Mouse (Mus musculus) v-Abl transformed pro-B cells (cell line): ENCODE results near the gene Gjd3.

Source experiments
- in situ Hi-C, 2 experiments: fragments of 400-800 bp; cut with MboI; formaldehyde crosslinking; loops; one replicate each; pipeline ENCODE4 v1.15.1; 2025; ENCODE audit not compliant: unreplicated experiment in 2 of 2

Gjd3 gene

GRCm38 (mm10) chr11:98981997-98982772 lies 631 bp downstream of the Gjd3 start:
- in situ Hi-C loops = loop anchor here (25.0 kb wide), 1 partner anchor 1305 kb away; no protein-coding TSS in a partner anchor

- in situ Hi-C loops = loop anchor here (25.0 kb wide), 1 partner anchor 1306 kb away; no protein-coding TSS in a partner anchor
These were observed 1.4 kb downstream of the Gjd3 start for GRCm38 (mm10) chr11:98981289-98981996.

DNA sequence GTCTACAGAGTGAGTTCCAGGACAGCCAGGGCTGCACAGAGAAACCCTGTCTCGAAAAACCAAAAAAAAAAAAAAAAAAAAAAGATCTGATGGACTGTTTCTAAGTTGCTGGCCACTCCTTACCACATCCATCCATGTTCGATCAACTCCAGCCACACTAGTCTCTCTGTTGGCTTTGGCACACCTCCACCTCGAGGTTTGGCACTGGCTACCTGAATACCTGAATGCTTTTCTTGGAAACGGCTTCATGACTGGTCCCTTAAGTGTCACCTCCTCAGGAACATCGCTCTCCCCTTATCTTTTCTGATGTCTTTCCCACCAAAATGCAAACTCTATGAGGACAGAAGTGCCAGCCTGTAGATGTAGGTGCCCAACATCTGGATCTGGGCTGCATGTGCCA lies 3.5 kb downstream of the Gjd3 start:
- in situ Hi-C loops = loop anchor here (5.0 to 25.0 kb wide), 6 partner anchors 53 to 1308 kb away; no protein-coding TSS in a partner anchor

GRCm38 (mm10) chr11:98978526-98979148 lies 4.2 kb downstream of the Gjd3 start:
- in situ Hi-C loops = loop anchor here (5.0 to 25.0 kb wide), 6 partner anchors 54 to 1309 kb away; no protein-coding TSS in a partner anchor

- in situ Hi-C loops = loop anchor here (5.0 to 25.0 kb wide), 8 partner anchors 38 to 1312 kb away; partner anchors contain the start of gene Rara (in 1 of the 2)
These were observed 7.7 kb downstream of the Gjd3 start for GRCm38 (mm10) chr11:98974871-98975719.

GRCm38 (mm10) chr11:98974213-98974612 lies 8.6 kb downstream of the Gjd3 start:
- in situ Hi-C loops = loop anchor here (5.0 to 10.0 kb wide), 3 partner anchors 37 to 491 kb away; partner anchors contain the start of gene Rara (in 1 of the 2)

GRCm38 (mm10) chr11:98973584-98973983 lies 9.2 kb downstream of the Gjd3 start:
- in situ Hi-C loops = loop anchor here (5.0 to 10.0 kb wide), 3 partner anchors 36 to 491 kb away; partner anchors contain the start of gene Rara (in 1 of the 2)

DNA sequence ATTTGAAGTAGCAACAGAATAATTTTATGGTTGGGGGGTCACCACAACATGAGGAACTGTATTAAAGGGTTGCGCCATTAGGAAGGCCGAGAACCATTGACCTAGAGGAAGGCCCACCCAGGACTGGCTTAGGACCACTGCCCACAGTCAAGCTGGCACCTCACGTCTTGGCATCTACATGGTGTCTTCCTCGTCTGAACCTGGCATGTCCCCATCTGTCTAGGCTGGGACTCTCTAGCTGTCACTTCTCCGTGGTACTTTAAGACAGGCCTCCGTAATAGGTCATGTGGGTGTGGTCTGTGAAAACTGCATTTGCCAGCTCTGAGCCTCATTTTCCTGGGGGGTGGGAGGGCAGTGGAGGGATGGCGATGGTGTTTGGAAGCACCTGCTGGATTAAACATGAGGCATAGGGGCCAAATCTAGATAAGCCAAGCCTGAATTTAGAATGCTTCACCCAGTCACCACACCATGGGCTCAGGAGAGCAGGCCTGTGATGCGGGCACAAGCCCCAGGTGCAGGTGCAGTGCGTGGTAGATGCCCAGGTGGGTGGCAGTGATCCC lies 9.9 kb downstream of the Gjd3 start:
- in situ Hi-C loops = loop anchor here (5.0 to 10.0 kb wide), 3 partner anchors 36 to 492 kb away; partner anchors contain the start of gene Rara (in 1 of the 2)

DNA sequence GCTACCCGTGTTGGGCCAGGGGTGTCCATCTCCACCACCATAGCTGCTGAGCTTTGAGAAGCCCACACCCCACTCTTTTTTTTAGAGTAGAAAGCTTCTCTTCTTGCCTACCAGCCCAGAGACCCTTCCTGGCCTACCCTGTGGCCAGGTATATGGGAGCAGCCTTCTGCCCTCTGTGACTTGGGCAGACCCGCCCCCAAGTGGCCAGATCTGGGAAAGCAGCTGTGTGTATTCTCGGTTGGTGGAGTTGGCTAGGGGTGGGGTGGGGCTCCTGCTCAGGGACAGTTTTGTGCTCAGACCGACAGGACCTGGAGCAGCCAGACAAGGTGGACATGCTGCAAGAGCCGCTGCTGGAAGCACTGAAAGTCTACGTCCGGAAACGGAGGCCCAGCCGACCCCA lies 10.6 kb downstream of the Gjd3 start:
- in situ Hi-C loops = loop anchor here (5.0 to 10.0 kb wide), 3 partner anchors 35 to 493 kb away; partner anchors contain the start of gene Rara (in 1 of the 2)

DNA sequence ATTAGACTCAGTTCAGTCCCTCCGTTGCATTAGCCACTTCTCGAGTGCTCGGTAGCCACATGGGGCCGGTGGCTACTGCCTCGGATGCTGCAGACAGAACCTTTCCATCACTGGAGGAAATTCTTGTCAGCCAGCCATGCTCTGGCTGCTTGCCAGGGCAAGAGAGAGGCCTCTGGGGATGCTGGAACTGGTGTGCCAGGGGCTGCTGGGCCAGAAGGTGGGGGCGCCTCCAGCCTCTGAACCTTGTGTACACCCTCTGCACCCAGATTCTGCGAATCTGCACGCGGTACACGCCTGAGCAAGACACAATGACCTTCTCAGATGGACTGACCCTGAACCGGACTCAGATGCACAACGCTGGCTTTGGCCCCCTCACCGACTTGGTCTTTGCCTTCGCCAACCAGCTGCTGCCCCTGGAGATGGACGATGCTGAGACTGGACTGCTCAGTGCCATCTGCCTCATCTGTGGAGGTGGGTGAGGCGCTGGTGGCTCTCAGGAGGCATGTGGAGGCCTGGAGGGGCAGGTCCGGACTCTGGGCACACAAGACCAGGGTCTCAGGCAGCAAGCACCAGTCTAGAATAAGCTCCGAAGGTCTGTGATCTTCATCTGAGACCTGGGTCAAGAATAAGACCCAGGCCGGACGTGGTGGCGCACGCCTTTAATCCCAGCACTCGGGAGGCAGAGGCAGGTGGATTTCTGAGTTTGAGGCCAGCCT lies 11.3 kb downstream of the Gjd3 start:
- in situ Hi-C loops = loop anchor here (5.0 to 10.0 kb wide), 3 partner anchors 34 to 493 kb away; partner anchors contain the start of gene Rara (in 1 of the 2)

DNA sequence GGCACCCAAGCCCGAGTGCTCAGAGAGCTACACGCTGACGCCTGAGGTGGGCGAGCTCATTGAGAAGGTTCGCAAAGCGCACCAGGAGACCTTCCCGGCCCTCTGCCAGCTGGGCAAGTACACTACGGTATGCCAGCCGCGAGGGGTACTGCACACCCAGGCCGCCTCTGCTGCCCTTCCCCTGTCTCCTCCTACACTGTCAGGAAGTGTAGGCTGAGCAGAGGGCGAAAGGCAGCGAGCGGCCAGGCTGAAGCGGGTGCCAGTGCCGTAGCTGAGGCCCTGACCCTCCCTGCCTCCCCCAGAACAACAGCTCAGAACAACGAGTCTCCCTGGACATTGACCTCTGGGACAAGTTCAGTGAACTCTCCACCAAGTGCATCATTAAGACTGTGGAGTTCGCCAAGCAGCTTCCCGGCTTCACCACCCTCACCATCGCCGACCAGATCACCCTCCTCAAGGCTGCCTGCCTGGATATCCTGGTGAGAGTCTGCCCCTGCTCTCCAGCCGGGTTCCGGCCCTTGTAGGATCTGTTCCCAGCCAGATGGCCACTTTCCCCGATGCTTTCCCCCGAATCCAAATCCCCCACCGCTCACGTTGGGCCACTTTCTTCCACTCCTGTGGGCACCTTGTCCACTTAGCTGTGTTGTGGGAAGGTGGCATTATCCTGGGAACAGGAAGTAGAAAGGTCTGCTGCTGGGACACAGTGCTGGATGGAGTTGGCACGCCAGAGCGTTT lies 12.5 kb downstream of the Gjd3 start:
- in situ Hi-C loops = loop anchor here (5.0 to 10.0 kb wide), 3 partner anchors 33 to 494 kb away; partner anchors contain the start of gene Rara (in 1 of the 2)

DNA sequence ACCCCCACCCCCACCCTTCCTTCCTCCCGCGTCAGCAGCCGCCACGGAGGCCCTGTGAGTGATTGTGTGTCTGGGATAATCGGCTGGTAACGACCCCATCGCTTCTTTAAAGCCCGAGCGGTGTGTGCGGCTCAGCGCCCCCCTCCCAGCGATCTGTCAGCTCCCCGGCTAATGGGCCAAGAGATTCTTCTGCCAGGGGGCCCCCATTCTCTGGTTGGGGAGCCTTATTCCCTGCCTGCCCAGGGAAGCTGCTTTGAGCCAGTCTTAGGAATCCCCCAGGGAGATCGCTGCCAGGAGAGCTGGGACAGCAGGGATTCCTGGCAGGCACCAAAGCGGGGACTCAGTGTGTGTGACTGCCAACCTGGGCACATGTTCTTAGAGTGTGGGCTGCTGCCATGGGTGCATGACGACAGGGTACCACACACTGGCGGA lies 13.3 kb downstream of the Gjd3 start:
- in situ Hi-C loops = no loop called here

DNA sequence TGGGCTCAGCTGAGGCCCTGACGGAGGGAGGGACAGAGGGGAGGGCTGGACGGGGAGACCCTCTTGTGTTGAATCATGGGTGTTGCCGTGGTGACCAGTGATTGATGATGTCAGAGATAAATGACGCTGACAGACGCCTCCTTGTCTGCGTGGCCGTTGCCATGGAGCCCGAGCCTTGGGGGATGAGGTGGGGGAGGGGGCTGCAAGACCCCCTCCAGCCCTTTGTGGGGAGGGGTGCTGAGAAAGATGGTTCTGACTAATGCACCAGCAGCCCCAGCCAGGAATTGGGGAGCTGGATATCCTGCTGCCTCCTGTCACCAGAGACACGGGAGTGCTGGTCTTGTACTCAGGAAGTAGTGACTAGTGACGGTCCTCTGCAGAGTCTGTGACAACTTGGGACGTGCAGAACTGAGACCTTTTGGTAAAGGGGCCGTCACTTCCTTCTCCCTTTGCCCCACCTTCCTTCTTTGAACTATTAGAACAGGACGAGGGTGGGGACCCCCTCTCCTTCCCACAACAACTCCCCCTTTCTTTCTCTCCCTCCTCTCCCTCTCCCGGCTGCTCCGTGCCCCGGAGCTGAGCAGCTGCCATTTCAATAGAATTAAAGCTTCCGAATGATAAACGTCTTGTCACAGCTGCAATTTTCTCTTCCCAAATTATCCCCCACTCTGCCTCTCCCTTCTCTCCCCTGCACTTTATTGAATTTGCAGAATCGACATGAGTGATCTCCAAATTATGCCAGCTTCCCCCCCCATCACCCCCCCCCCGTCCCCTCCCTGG lies 13.9 kb downstream of the Gjd3 start:
- in situ Hi-C loops = no loop called here

DNA sequence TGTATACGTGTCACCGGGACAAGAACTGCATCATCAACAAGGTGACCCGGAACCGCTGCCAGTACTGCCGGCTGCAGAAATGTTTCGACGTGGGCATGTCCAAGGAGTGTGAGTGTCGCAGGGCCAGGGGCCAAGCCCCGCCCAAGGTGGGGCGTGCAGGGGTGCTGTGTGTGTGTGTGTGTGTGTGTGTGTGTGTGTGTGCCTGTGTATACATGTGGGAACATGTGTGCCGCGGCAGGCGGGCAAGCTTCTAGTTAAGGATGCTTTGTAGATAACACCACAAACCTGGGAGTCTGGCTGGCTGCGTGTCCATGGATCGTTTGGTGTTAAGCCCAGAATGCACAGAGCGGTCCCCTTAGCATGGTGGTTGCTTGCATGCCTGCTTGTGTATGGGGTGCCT lies 14.7 kb downstream of the Gjd3 start:
- in situ Hi-C loops = no loop called here

GRCm38 (mm10) chr11:98966499-98967141 lies 16.2 kb downstream of the Gjd3 start:
- in situ Hi-C loops = no loop called here

DNA sequence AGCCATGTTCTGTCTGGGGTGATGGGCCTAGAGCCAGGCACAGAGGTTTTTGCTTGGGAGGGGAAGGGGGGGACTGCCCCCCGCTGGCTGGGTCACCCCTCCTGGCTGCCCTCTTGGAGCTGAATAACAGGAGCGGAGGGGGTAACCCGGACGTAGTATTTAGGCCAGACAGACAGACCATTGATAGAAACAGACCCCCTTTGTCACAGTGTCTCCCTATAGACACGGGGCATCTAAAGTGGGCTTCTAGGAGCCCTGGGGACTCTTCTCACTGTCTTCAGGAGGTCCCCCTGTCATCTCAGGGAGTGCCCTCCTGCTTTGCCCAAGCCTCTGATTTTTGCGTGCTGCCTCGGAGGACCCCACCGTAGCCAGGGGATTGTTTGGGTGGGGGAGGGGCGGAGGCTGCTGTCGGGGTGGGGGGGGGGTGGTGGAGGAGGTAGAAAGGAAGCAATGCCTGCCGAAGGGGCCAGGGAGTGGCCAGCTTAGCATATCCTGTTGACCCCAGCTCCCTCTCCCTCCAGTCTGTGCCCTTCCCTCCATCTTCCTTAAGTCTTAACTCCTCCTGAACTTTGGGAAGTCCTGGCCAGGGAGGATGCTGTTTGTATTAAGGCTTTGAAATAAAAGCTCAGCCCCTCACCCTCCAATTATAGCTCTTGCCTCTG lies 17.3 kb downstream of the Gjd3 start:
- in situ Hi-C loops = no loop called here
